11 mouse cellular contexts compared by ENCODE assay signal in genomic region chr10:64641576-64641975, GRCm38 (mm10).
DNase-seq lines count a peak whose midpoint lies in the region; ATAC-seq and TF ChIP-seq lines count a peak whose summit lies in the region.
"Had no signal": no experiment of that assay in that cellular context is flagged by ENCODE, and none has a peak within 500 bp of the region (broad histone marks: within the 10 kb centered on the region; RNA-seq: fewer than 3 reads in every experiment).

No protein-coding gene starts in this region.

- no peaks in the 10 kb centered on the region for H3K27me3 ChIP-seq in embryonic facial prominence, embryonic 10.5 days (replicated peaks; ENCODE audit: low read depth, poor library complexity, severe bottlenecking)
- no peaks in the 10 kb centered on the region for H3K27me3 ChIP-seq in stomach, postnatal 0 days (ENCODE audit: control insufficient read depth, insufficient read depth, low read length)

- H3K4me3 ChIP-seq in layer of hippocampus, adult 2 months = no peak overlapping the region
- no peak overlapping the region for H3K4me3 ChIP-seq in embryonic facial prominence, embryonic 10.5 days
- no peak overlapping the region for H3K4me3 ChIP-seq in stomach, postnatal 0 days (ENCODE audit: low read depth, low read length)
- H3K4me3 ChIP-seq: gastrocnemius, adult 2 months had no signal

- TF ChIP-seq CTCF in layer of hippocampus, adult 2 months (conservative IDR thresholded peaks at IDR 0.05) = peak; percentile 35
- no peak for TF ChIP-seq CTCF in stomach, postnatal 0 days (IDR thresholded peaks at IDR 0.05; ENCODE audit: low read depth)

- no peak overlapping the region for H3K4me2 ChIP-seq in stomach, postnatal 0 days (replicated peaks; ENCODE audit: low read depth)
- H3K4me2 ChIP-seq: midbrain, embryonic 11.5 days had no signal

- H3K36me3 ChIP-seq in embryonic facial prominence, embryonic 10.5 days (replicated peaks) = no peaks in the 10 kb centered on the region
- H3K36me3 ChIP-seq in stomach, postnatal 0 days (ENCODE audit: control insufficient read depth, insufficient read depth, low read length) = no peaks in the 10 kb centered on the region

- no peak overlapping the region for H3K9ac ChIP-seq in stomach, postnatal 0 days (ENCODE audit: low read length)

- no peaks in the 10 kb centered on the region for H3K4me1 ChIP-seq in embryonic facial prominence, embryonic 10.5 days
- H3K4me1 ChIP-seq in stomach, postnatal 0 days (replicated peaks; ENCODE audit: control insufficient read depth, insufficient read depth) = no peaks in the 10 kb centered on the region

- no peak for ATAC-seq in stomach, postnatal 0 days (ENCODE audit: low FRiP score, low TSS enrichment)

- H3K9me3 ChIP-seq in embryonic facial prominence, embryonic 10.5 days = no peaks in the 10 kb centered on the region
- H3K9me3 ChIP-seq in stomach, postnatal 0 days (ENCODE audit: control insufficient read depth, low read length) = no peaks in the 10 kb centered on the region

- TF ChIP-seq EP300 in stomach, postnatal 0 days (optimal IDR thresholded peaks at IDR 0.05) = no peak

- H3K27ac ChIP-seq in layer of hippocampus, adult 2 months = no peak overlapping the region
- no peak overlapping the region for H3K27ac ChIP-seq in embryonic facial prominence, embryonic 10.5 days (replicated peaks)
- no peak overlapping the region for H3K27ac ChIP-seq in stomach, postnatal 0 days (replicated peaks)
- H3K27ac ChIP-seq: gastrocnemius, adult 2 months had no signal

- DNase-seq in layer of hippocampus, adult 2 months (ENCODE audit: low spot score in 2 of 2) = no peak
- DNase-seq in layer of hippocampus, postnatal 14 days (ENCODE audit: low spot score in 2 of 2) = no peak
- DNase-seq in embryonic facial prominence, embryonic 10.5 days (ENCODE audit: low spot score) = peak; percentile 29
- DNase-seq in kidney, adult 8-10 months = peak; percentile 2
- DNase-seq in lung, postnatal 14 days = peak; percentile 18
- DNase-seq in urinary bladder, postnatal 10 days (ENCODE audit: low spot score) = no peak
- no peak for DNase-seq in stomach, postnatal 0 days (ENCODE audit: low spot score)
- DNase-seq in layer of hippocampus, postnatal 25 days (ENCODE audit: extremely low spot score in 1 of 2, low spot score in 1 of 2) = no peak
- DNase-seq: gastrocnemius, adult 2 months; heart, postnatal 36 days had no signal

- WGBS in embryonic facial prominence, embryonic 10.5 days = 53% methylated on average over 8 of the region's 8 CpGs
- 41% methylated on average over 8 of the region's 8 CpGs for WGBS in stomach, postnatal 0 days

Comparison
In these comparisons a context has a peak if more than half of its experiments do, and no peak if none do; other contexts are left out.
1. DNase-seq: peak in embryonic facial prominence, embryonic 10.5 days (single experiment), kidney, adult 8-10 months (2 of 2) and lung, postnatal 14 days (single experiment); none in layer of hippocampus, adult 2 months (0 of 2), layer of hippocampus, postnatal 14 days (0 of 2), urinary bladder, postnatal 10 days (single experiment), stomach, postnatal 0 days (single experiment) and layer of hippocampus, postnatal 25 days (0 of 2).